Mouse (Mus musculus) T-helper 17 cell (primary cell): Measurements from ENCODE around the gene Slc37a3.

ENCODE experiments used
- in situ Hi-C, 2 experiments: fragments of 300-600 bp; cut with MboI, MseI; formaldehyde crosslinking; loops; 1 replicate in 1 of 2; 2 replicates in 1 of 2; pipeline ENCODE4 v1.15.1; 2025; ENCODE audit warnings: high pct_unique_total_duplicates in 2 of 2

Gene Slc37a3

GRCm38 (mm10) chr6:39377311-39377827 is at the start of gene Slc37a3:
TSS of gene Slc37a3 (minus strand) at chr6:39377675.
- in situ Hi-C loops, result no loop called here

GRCm38 (mm10) chr6:39426725-39427124 is 49.2 kb upstream of the Slc37a3 start:
- in situ Hi-C loops, result loop anchor here in 1 of 2 experiments (25.0 kb wide), 2 partner anchors 1011 to 1464 kb away; partner anchors contain the start of genes E330009J07Rik and Wee2

- in situ Hi-C loops, result loop anchor here in 1 of 2 experiments (25.0 kb wide), 2 partner anchors 1012 to 1463 kb away; partner anchors contain the start of genes E330009J07Rik and Wee2
Measured at GRCm38 (mm10) chr6:39425181-39425580, 47.7 kb upstream of the Slc37a3 start.

- in situ Hi-C loops, result no loop called here
Measured at GRCm38 (mm10) chr6:39423686-39424085, 46.2 kb upstream of the Slc37a3 start.

- in situ Hi-C loops, result no loop called here
Measured at GRCm38 (mm10) chr6:39423130-39423551, 45.7 kb upstream of the Slc37a3 start.

GRCm38 (mm10) chr6:39420867-39421266 is 43.4 kb upstream of the Slc37a3 start:
- in situ Hi-C loops, result no loop called here

- in situ Hi-C loops, result loop anchor here in 1 of 2 experiments (5.0 kb wide), 1 partner anchor 32 kb away; no protein-coding TSS in a partner anchor
Measured at GRCm38 (mm10) chr6:39419851-39420721, 42.6 kb upstream of the Slc37a3 start, which contains the start of gene Mkrn1. TSS of gene Mkrn1 (minus strand) at chr6:39420462.

- in situ Hi-C loops, result loop anchor here in 1 of 2 experiments (5.0 kb wide), 1 partner anchor 33 kb away; no protein-coding TSS in a partner anchor
Measured at GRCm38 (mm10) chr6:39419386-39419850, 41.9 kb upstream of the Slc37a3 start.

GRCm38 (mm10) chr6:39416654-39417053 is 39.2 kb upstream of the Slc37a3 start:
- in situ Hi-C loops, result loop anchor here in 1 of 2 experiments (5.0 kb wide), 1 partner anchor 36 kb away; no protein-coding TSS in a partner anchor

GRCm38 (mm10) chr6:39415762-39416161 is 38.3 kb upstream of the Slc37a3 start:
- in situ Hi-C loops, result loop anchor here in 1 of 2 experiments (5.0 kb wide), 1 partner anchor 37 kb away; no protein-coding TSS in a partner anchor

GRCm38 (mm10) chr6:39414106-39414505 is 36.6 kb upstream of the Slc37a3 start:
- in situ Hi-C loops, result no loop called here

- in situ Hi-C loops, result no loop called here
Measured at GRCm38 (mm10) chr6:39406480-39406879, 29.0 kb upstream of the Slc37a3 start.

GRCm38 (mm10) chr6:39403136-39403535 is 25.7 kb upstream of the Slc37a3 start:
- in situ Hi-C loops, result no loop called here

GRCm38 (mm10) chr6:39400343-39400742 is 22.9 kb upstream of the Slc37a3 start:
- in situ Hi-C loops, result no loop called here

- in situ Hi-C loops, result no loop called here
Measured at GRCm38 (mm10) chr6:39398342-39398741, 20.9 kb upstream of the Slc37a3 start.

- in situ Hi-C loops, result no loop called here
Measured at GRCm38 (mm10) chr6:39397046-39397445, 19.6 kb upstream of the Slc37a3 start.

GRCm38 (mm10) chr6:39395916-39396315 is 18.4 kb upstream of the Slc37a3 start:
- in situ Hi-C loops, result no loop called here

- in situ Hi-C loops, result no loop called here
Measured at GRCm38 (mm10) chr6:39395471-39395870, 18.0 kb upstream of the Slc37a3 start.

GRCm38 (mm10) chr6:39389988-39390387 is 12.5 kb upstream of the Slc37a3 start:
- in situ Hi-C loops, result no loop called here

GRCm38 (mm10) chr6:39381125-39381880 is 3.8 kb upstream of the Slc37a3 start, which contains the start of gene Rab19:
TSS of gene Rab19 (plus strand) at chr6:39381175.
- in situ Hi-C loops, result no loop called here

GRCm38 (mm10) chr6:39380276-39380675 is 2.8 kb upstream of the Slc37a3 start:
- in situ Hi-C loops, result no loop called here
